Mouse (Mus musculus) G1E (cell line): Measurements from ENCODE around the gene E2f4.

ENCODE experiments used
- CTCF ChIP-seq: IDR thresholded peaks from 2 replicates; pipeline ENCODE4 v1.5.1; 2012; ENCODE audit warnings: low read depth, low read length, inconsistent platforms, mixed read lengths
- GATA1 ChIP-seq: IDR thresholded peaks from 2 replicates; pipeline ENCODE4 v1.6.1; 2012; ENCODE audit warnings: borderline replicate concordance, low read length, inconsistent platforms, mixed read lengths
- POLR2AphosphoS5 ChIP-seq: IDR thresholded peaks from 2 replicates; pipeline ENCODE4 v1.6.1; 2012; ENCODE audit warnings: low read depth, low read length, inconsistent platforms; ENCODE audit not compliant: insufficient replicate concordance

DNA sequence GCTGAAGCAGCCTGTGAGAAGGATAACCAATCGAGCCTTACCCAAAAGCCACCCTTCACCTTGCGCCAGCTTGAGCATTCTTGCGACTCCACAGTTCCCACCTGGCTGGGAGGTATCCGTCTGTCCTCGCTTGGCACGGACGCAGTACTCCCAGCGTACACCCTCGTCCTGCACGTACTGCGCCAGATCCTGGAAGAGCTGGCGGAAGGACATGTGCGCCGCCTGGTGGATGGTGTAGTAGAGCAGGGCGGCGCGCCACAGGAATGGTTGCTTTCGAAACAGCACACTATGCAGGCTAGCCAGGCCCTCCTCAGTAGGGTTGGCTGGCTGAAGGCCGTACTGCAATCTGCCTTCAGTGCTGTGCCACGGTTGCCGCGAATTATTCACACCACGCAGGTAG is 14.4 kb upstream of the E2f4 start:
- TF ChIP-seq CTCF, result peak; percentile 94
- TF ChIP-seq GATA1, result no peak
- no peak for TF ChIP-seq POLR2AphosphoS5
